Mouse (Mus musculus): ENCODE data around the gene Rusc2. TPM values are rescaled to one million over a fixed set of nuclear protein-coding genes. Genes with fewer than 3 reads are reported as not detected.

The Rusc2 gene
- total and polyA plus RNA-seq, 3 experiments, result 2.4 to 7.3 TPM; not detected in 1

- Histone ChIP-seq H3K4me1 (ENCODE audit: control insufficient read depth in 1 of 2, insufficient read depth in 2 of 2, low read length in 2 of 2) (peaks cover 2 to 7% of the 10 kb centered on the region in 2 experiments; a peak in 1 of 4 replicates), H3K27me3 (ENCODE audit: control insufficient read depth in 1 of 2, insufficient read depth in 2 of 2, low read length in 2 of 2) (no peaks in the 10 kb centered on the region), H3K79me2 (ENCODE audit: control insufficient read depth, insufficient read depth, low read length, poor library complexity) (no peaks in the 10 kb centered on the region), H3K9ac (ENCODE audit: control insufficient read depth, low read depth, low read length, poor library complexity, severe bottlenecking) (no peak overlapping the region), H3K36me3 (ENCODE audit: control insufficient read depth in 1 of 2, insufficient read depth in 2 of 2, low read length in 2 of 2) (no peaks in the 10 kb centered on the region; a peak in 1 of 4 replicates), H3K4me3 (ENCODE audit: control insufficient read depth in 1 of 2, insufficient read depth in 1 of 2, low read depth in 2 of 2, low read length in 2 of 2) (no peak overlapping the region), H3K9me3 (replicated peaks; ENCODE audit: insufficient read depth, low read length) (no peaks in the 10 kb centered on the region), H3K27ac (ENCODE audit: control insufficient read depth, low read depth, low read length) (no peak overlapping the region)
- no peak for TF ChIP-seq ZMIZ1 (IDR thresholded peaks at IDR 0.05; ENCODE audit: low read depth, low read length)
- TF ChIP-seq ZC3H11A (IDR thresholded peaks at IDR 0.05; ENCODE audit: low read depth, low read length), result no peak
- TF ChIP-seq USF1 (IDR thresholded peaks at IDR 0.05; ENCODE audit: low read depth, low read length), result no peak
- no peak for TF ChIP-seq RAD21 (IDR thresholded peaks at IDR 0.05; ENCODE audit: low read depth, low read length)
- no peak for TF ChIP-seq POLR2A (IDR thresholded peaks at IDR 0.05; ENCODE audit: control insufficient read depth in 1 of 2, insufficient read depth in 1 of 2, low read depth in 1 of 2, low read length in 2 of 2, poor library complexity in 1 of 2)
- TF ChIP-seq E2F4 (IDR thresholded peaks at IDR 0.05; ENCODE audit: borderline replicate concordance, low read depth, low read length), result no peak
- TF ChIP-seq ZNF384 (IDR thresholded peaks at IDR 0.05; ENCODE audit: low read depth, low read length), result no peak
- no peak for TF ChIP-seq JUND (IDR thresholded peaks at IDR 0.05; ENCODE audit: low read depth, low read length)
- TF ChIP-seq TBP (IDR thresholded peaks at IDR 0.05; ENCODE audit: low read depth, low read length), result no peak
- TF ChIP-seq TAL1 (IDR thresholded peaks at IDR 0.05; ENCODE audit: low read length), result no peak
- no peak for TF ChIP-seq MAFK (IDR thresholded peaks at IDR 0.05; ENCODE audit: borderline replicate concordance, low read depth, low read length)
- TF ChIP-seq NELFE (IDR thresholded peaks at IDR 0.05; ENCODE audit: low read depth, low read length), result no peak
- TF ChIP-seq POLR2AphosphoS5 (IDR thresholded peaks at IDR 0.05; ENCODE audit: borderline replicate concordance, low read depth, low read length), result no peak
- no peak for TF ChIP-seq MYB (IDR thresholded peaks at IDR 0.05; ENCODE audit: low read depth, low read length)
- no peak for DNase-seq (ENCODE audit: low read depth, low spot score)
Measured at GRCm38 (mm10) chr4:43398014-43398413, 16.2 kb downstream of the Rusc2 start.

GRCm38 (mm10) chr4:43398829-43399331 lies 17.1 kb downstream of the Rusc2 start:
- no peaks in the 10 kb centered on the region for H3K9me3 ChIP-seq (replicated peaks; ENCODE audit: insufficient read depth, low read length)

More at GRCm38 (mm10) chr4:43398829-43399331, 17.1 kb downstream of the Rusc2 start:
- DNase-seq (ENCODE audit: low read depth, low spot score), result no peak
- no peak for TF ChIP-seq HCFC1 (IDR thresholded peaks at IDR 0.05; ENCODE audit: low read depth, low read length)
- no peak for TF ChIP-seq POLR2AphosphoS5 (IDR thresholded peaks at IDR 0.05; ENCODE audit: borderline replicate concordance, low read depth, low read length)
- no peak for TF ChIP-seq MAX (IDR thresholded peaks at IDR 0.05; ENCODE audit: low read length)
- no peak for TF ChIP-seq USF1 (IDR thresholded peaks at IDR 0.05; ENCODE audit: low read depth, low read length)
- TF ChIP-seq JUND (IDR thresholded peaks at IDR 0.05; ENCODE audit: low read depth, low read length), result no peak
- no peak for TF ChIP-seq ZMIZ1 (IDR thresholded peaks at IDR 0.05; ENCODE audit: low read depth, low read length)
- no peak for TF ChIP-seq MYB (IDR thresholded peaks at IDR 0.05; ENCODE audit: low read depth, low read length)
- no peak for TF ChIP-seq NRF1 (IDR thresholded peaks at IDR 0.05; ENCODE audit: insufficient read depth, low read depth, low read length, poor library complexity, severe bottlenecking)
- no peak for TF ChIP-seq RCOR1 (IDR thresholded peaks at IDR 0.05; ENCODE audit: low read depth, low read length)
- no peaks in the 10 kb centered on the region for H3K27me3 ChIP-seq (ENCODE audit: control insufficient read depth in 1 of 2, insufficient read depth in 2 of 2, low read length in 2 of 2)
- H3K4me1 ChIP-seq (ENCODE audit: control insufficient read depth in 1 of 2, insufficient read depth in 2 of 2, low read length in 2 of 2), result peaks cover 2 to 7% of the 10 kb centered on the region in 2 experiments; a peak in 1 of 4 replicates
- no peak overlapping the region for H3K9ac ChIP-seq (ENCODE audit: control insufficient read depth, low read depth, low read length, poor library complexity, severe bottlenecking)
- H3K4me3 ChIP-seq (ENCODE audit: control insufficient read depth in 1 of 2, insufficient read depth in 1 of 2, low read depth in 2 of 2, low read length in 2 of 2), result no peak overlapping the region
- no peak overlapping the region for H3K27ac ChIP-seq (ENCODE audit: control insufficient read depth, low read depth, low read length)
- H3K79me2 ChIP-seq (ENCODE audit: control insufficient read depth, insufficient read depth, low read length, poor library complexity), result no peaks in the 10 kb centered on the region
- no peaks in the 10 kb centered on the region; a peak in 1 of 4 replicates for H3K36me3 ChIP-seq (ENCODE audit: control insufficient read depth in 1 of 2, insufficient read depth in 2 of 2, low read length in 2 of 2)

Data from MEL (cell line).